Mouse (Mus musculus) heart, postnatal 0 days (tissue): ENCODE measurements around the gene Jak2. TPM values are rescaled to one million over a fixed set of nuclear protein-coding genes. Genes with fewer than 3 reads are reported as not detected.

Experiments used
- ATAC-seq: fragments of 200-750 bp; cut with Nextera tagmentation; 2 replicates; pipeline ENCODE4 v1.8.0; 2017; ENCODE audit warnings: low read depth, moderate number of reproducible peaks, moderate library complexity; ENCODE audit not compliant: insufficient read depth
- DNase-seq: peaks from one replicate; pipeline ENCODE4 v3.0.0-alpha.2; 2016; ENCODE audit warnings: low spot score
- H3K27ac ChIP-seq: fragments of 300-500 bp; sonication (generic); 2 replicates; pipeline ENCODE4 v1.5.1; 2014; ENCODE audit warnings: low read depth, mild to moderate bottlenecking
- H3K27me3 ChIP-seq: fragments of 300-500 bp; sonication (generic); 2 replicates; pipeline ENCODE4 v1.6.1; 2014; ENCODE audit warnings: low read length, mixed read lengths; ENCODE audit not compliant: control insufficient read depth, insufficient read depth
- H3K36me3 ChIP-seq: fragments of 300-500 bp; sonication (generic); replicated peaks from 2 replicates; pipeline ENCODE4 v1.6.1; 2014; ENCODE audit warnings: low read length, mixed read lengths; ENCODE audit not compliant: control insufficient read depth, insufficient read depth
- H3K4me1 ChIP-seq: fragments of 300-500 bp; sonication (generic); 2 replicates; pipeline ENCODE4 v1.6.1; 2014; ENCODE audit warnings: antibody characterized with exemption; ENCODE audit not compliant: control insufficient read depth, insufficient read depth
- H3K4me2 ChIP-seq: fragments of 300-500 bp; sonication (generic); 2 replicates; pipeline ENCODE4 v1.6.1; 2014; ENCODE audit warnings: low read depth, mild to moderate bottlenecking, low read length, moderate library complexity
- H3K4me3 ChIP-seq: fragments of 300-500 bp; sonication (generic); 2 replicates; pipeline ENCODE4 v1.5.1; 2014; ENCODE audit warnings: low read depth, low read length
- H3K9ac ChIP-seq: fragments of 300-500 bp; sonication (generic); replicated peaks from 2 replicates; pipeline ENCODE4 v1.6.1; 2014; ENCODE audit warnings: low read depth, low read length, mixed read lengths
- H3K9me3 ChIP-seq: fragments of 300-500 bp; sonication (generic); replicated peaks from 2 replicates; pipeline ENCODE4 v1.6.1; 2016; ENCODE audit warnings: low read length; ENCODE audit not compliant: control insufficient read depth
- CTCF ChIP-seq: IDR thresholded peaks from 2 replicates; pipeline ENCODE4 v1.5.1; 2016; ENCODE audit warnings: antibody characterized with exemption, control low read depth, low read depth
- EP300 ChIP-seq: IDR thresholded peaks from 2 replicates; pipeline ENCODE4 v1.6.1; 2016; ENCODE audit warnings: antibody characterized with exemption, low read depth
- WGBS: fragments of 180-500 bp; shearing (Covaris S2); extraction: QIAGEN DNeasy Blood & Tissue Kit; methylation state at CpG from one replicate; pipeline ENCODE4 v1.1.7; 2014; 5-methylcytosine and 5-hydroxymethylcytosine counted together
- polyA plus RNA-seq: library from polyadenylated mRNA; unstranded; fragments of >200 nt; fragmentation: Nextera tagmentation; extraction: Ambion mirVana; gene quantifications from 2 replicates; pipeline ENCODE4 v1.2.1, GENCODE M21; 2015
- total RNA-seq: library from RNA; depleted of rRNA; stranded (reverse); fragments of >200 nt; gene quantifications from 2 replicates; pipeline ENCODE4 v1.2.3, GENCODE M21; 2014; ENCODE audit warnings: low replicate concordance

Gene Jak2
- total and polyA plus RNA-seq, 2 experiments from 2014 or later, result 5.2 to 11.5 TPM

GRCm38 (mm10) chr19:29287863-29288262 lies 36.2 kb downstream of the Jak2 start:
- H3K36me3 ChIP-seq, result peaks cover 53% of the 10 kb centered on the region
- ATAC-seq, result no peak
- 79% methylated on average over 8 of the region's 8 CpGs for WGBS

GRCm38 (mm10) chr19:29291532-29291931 lies 39.9 kb downstream of the Jak2 start:
- Histone ChIP-seq H3K4me1 (no peaks in the 10 kb centered on the region), H3K9me3 (no peaks in the 10 kb centered on the region), H3K36me3 (peaks cover 53% of the 10 kb centered on the region), H3K4me3 (no peak overlapping the region), H3K27me3 (no peaks in the 10 kb centered on the region), H3K9ac (no peak overlapping the region), H3K27ac (no peak overlapping the region), H3K4me2 (no peak overlapping the region)
- ATAC-seq (no peak), DNase-seq (no peak)
- WGBS, result 86% methylated on average over 14 of the region's 14 CpGs
- TF ChIP-seq EP300, result no peak
- TF ChIP-seq CTCF, result no peak

More at GRCm38 (mm10) chr19:29287863-29288262, 36.2 kb downstream of the Jak2 start:
- H3K9ac ChIP-seq, result no peak overlapping the region
- DNase-seq, result no peak
- no peak overlapping the region for H3K4me2 ChIP-seq
- TF ChIP-seq CTCF (peak; percentile 42), EP300 (no peak)
- H3K4me1 ChIP-seq, result no peaks in the 10 kb centered on the region
- H3K9me3 ChIP-seq, result no peaks in the 10 kb centered on the region
- H3K27ac ChIP-seq, result no peak overlapping the region
- no peak overlapping the region for H3K4me3 ChIP-seq
- H3K27me3 ChIP-seq, result no peaks in the 10 kb centered on the region

GRCm38 (mm10) chr19:29292546-29292945 lies 40.9 kb downstream of the Jak2 start:
- Histone ChIP-seq H3K27ac (no peak overlapping the region), H3K4me1 (no peaks in the 10 kb centered on the region), H3K4me2 (no peak overlapping the region), H3K27me3 (no peaks in the 10 kb centered on the region), H3K36me3 (peaks cover 53% of the 10 kb centered on the region), H3K9me3 (no peaks in the 10 kb centered on the region), H3K4me3 (no peak overlapping the region), H3K9ac (no peak overlapping the region)
- 37% methylated on average over 4 of the region's 4 CpGs for WGBS
- ATAC-seq (peak; percentile 36; the same call in 1 of the 2 replicates), DNase-seq (no peak)
- TF ChIP-seq EP300 (no peak), CTCF (no peak)

- TF ChIP-seq EP300 (no peak), CTCF (no peak)
- Histone ChIP-seq H3K4me3 (no peak overlapping the region), H3K9ac (no peak overlapping the region), H3K4me1 (no peaks in the 10 kb centered on the region), H3K27me3 (no peaks in the 10 kb centered on the region), H3K4me2 (no peak overlapping the region), H3K36me3 (peaks cover 57% of the 10 kb centered on the region), H3K27ac (no peak overlapping the region), H3K9me3 (no peaks in the 10 kb centered on the region)
- no peak for DNase-seq
- WGBS, result 55% methylated on average over 2 of the region's 2 CpGs
- ATAC-seq, result no peak
Measured at GRCm38 (mm10) chr19:29294756-29295155, 43.1 kb downstream of the Jak2 start.

- TF ChIP-seq CTCF (no peak), EP300 (no peak)
- H3K9ac ChIP-seq, result no peak overlapping the region
- H3K27ac ChIP-seq, result no peak overlapping the region
- H3K36me3 ChIP-seq, result peaks cover 71% of the 10 kb centered on the region
- no peak for DNase-seq
- no peaks in the 10 kb centered on the region for H3K9me3 ChIP-seq
- no peak for ATAC-seq
- H3K27me3 ChIP-seq, result no peaks in the 10 kb centered on the region
- no peak overlapping the region for H3K4me3 ChIP-seq
- H3K4me1 ChIP-seq, result no peaks in the 10 kb centered on the region
- no peak overlapping the region for H3K4me2 ChIP-seq
Measured at GRCm38 (mm10) chr19:29296166-29296565, 44.5 kb downstream of the Jak2 start.

- Histone ChIP-seq H3K27me3 (no peaks in the 10 kb centered on the region), H3K4me1 (no peaks in the 10 kb centered on the region), H3K4me2 (no peak overlapping the region), H3K4me3 (no peak overlapping the region), H3K9me3 (no peaks in the 10 kb centered on the region), H3K36me3 (peaks cover 67% of the 10 kb centered on the region), H3K27ac (no peak overlapping the region), H3K9ac (no peak overlapping the region)
- WGBS, result 97% methylated on average over 1 of the region's 1 CpGs
- TF ChIP-seq CTCF (no peak), EP300 (no peak)
- ATAC-seq (no peak), DNase-seq (no peak)
Measured at GRCm38 (mm10) chr19:29297366-29297765, 45.7 kb downstream of the Jak2 start.
